Mouse (Mus musculus) heart, postnatal 0 days (tissue): ENCODE results near the gene Rbm34.

Experiments used
- CTCF ChIP-seq: IDR thresholded peaks from 2 replicates; pipeline ENCODE4 v1.5.1; 2016; ENCODE audit warnings: antibody characterized with exemption, control low read depth, low read depth
- EP300 ChIP-seq: IDR thresholded peaks from 2 replicates; pipeline ENCODE4 v1.6.1; 2016; ENCODE audit warnings: antibody characterized with exemption, low read depth

DNA sequence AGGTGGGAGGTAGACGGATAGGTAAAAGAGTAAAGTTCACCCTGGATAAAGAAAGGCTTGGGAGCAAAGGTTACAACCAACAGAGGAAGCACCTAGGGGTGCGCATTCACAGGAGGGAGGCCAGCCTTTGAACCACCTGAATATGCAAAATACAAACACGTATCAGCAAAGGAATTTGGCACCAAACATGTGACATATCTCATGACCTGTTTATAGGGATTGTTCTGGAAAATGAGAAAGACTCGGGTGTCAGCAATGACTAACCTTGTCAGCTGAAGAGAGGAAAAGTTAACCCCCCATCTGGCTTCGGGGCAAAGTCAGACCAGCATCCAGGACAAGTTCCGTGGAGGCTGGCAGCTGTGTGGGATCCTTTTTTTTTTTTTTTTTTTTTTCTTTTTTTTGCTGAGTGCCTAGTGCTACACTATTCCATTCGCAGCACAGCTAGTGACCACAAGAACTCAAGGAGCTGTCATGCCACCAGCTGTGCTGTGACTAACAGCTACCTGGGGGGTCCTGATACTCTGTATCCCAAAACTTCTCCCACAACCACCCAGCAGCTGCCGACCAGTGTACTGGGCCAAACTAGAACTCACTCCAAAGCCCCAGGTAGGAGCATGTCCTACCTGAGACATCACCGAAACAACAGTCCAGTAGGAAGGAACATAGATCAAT is 67.5 kb downstream of the Rbm34 start:
- no peak for TF ChIP-seq CTCF
- no peak for TF ChIP-seq EP300
